Mouse (Mus musculus): ENCODE results near the gene Chrm3.

GRCm38 (mm10) chr13:10170529-10170928 lies 190.1 kb downstream of the Chrm3 start:
- TF ChIP-seq GATA1 (IDR thresholded peaks at IDR 0.05; ENCODE audit: borderline replicate concordance, low read length) = no peak
- no peak for TF ChIP-seq FLI1 (IDR thresholded peaks at IDR 0.05; ENCODE audit: low read length)
